ENCODE assay signal across 8 mouse cellular contexts in genomic region chr7:16476600-16476989, GRCm38 (mm10). TPM values are rescaled to one million over a fixed set of nuclear protein-coding genes. Genes with fewer than 3 reads are reported as not detected.
DNase-seq lines count a peak whose midpoint lies in the region; ATAC-seq and TF ChIP-seq lines count a peak whose summit lies in the region.

No protein-coding gene starts in this region.

- TF ChIP-seq CTCF in forebrain, postnatal 0 days (IDR thresholded peaks at IDR 0.05; ENCODE audit: low read depth), result no peak
- TF ChIP-seq CTCF in thymus, adult 2 months (IDR thresholded peaks at IDR 0.05; ENCODE audit: borderline replicate concordance, control insufficient read depth, extremely low read depth, insufficient read depth, low read length, poor library complexity), result no peak

- peak overlapping the region; percentile 32 for H3K4me3 ChIP-seq in forebrain, postnatal 0 days (ENCODE audit: low read depth, low read length)
- H3K4me3 ChIP-seq in stomach, embryonic 16.5 days (replicated peaks; ENCODE audit: low read length), result peak overlapping the region; percentile 39
- H3K4me3 ChIP-seq in thymus, adult 2 months (ENCODE audit: control insufficient read depth, insufficient read depth, low read length), result no peak overlapping the region

- peak overlapping the region; percentile 32; the same call in 1 of the 2 replicates for H3K9ac ChIP-seq in forebrain, postnatal 0 days
- no peak overlapping the region for H3K9ac ChIP-seq in stomach, embryonic 16.5 days (ENCODE audit: low read length)

- peaks cover 50% of the 10 kb centered on the region for H3K27me3 ChIP-seq in forebrain, postnatal 0 days (ENCODE audit: insufficient read depth, low read length)
- peaks cover 57% of the 10 kb centered on the region for H3K27me3 ChIP-seq in stomach, embryonic 16.5 days (ENCODE audit: control insufficient read depth, insufficient read depth, low read length)
- peaks cover 33% of the 10 kb centered on the region for H3K27me3 ChIP-seq in thymus, adult 2 months (ENCODE audit: control insufficient read depth, insufficient read depth, low read length)

- no peaks in the 10 kb centered on the region for H3K9me3 ChIP-seq in forebrain, postnatal 0 days (ENCODE audit: low read length)
- no peaks in the 10 kb centered on the region for H3K9me3 ChIP-seq in stomach, embryonic 16.5 days (replicated peaks; ENCODE audit: control insufficient read depth, low read length)

- ATAC-seq in forebrain, postnatal 0 days, result peak; percentile 19; the same call in 1 of the 2 replicates
- ATAC-seq in stomach, embryonic 16.5 days (ENCODE audit: insufficient read depth, low FRiP score), result 0 out of 2 replicates have a peak, but pooled peaks have one; percentile 12
- ATAC-seq in erythroid progenitor cell, adult 5-6 weeks (replicated peaks; ENCODE audit: low FRiP score, poor library complexity, severe bottlenecking), result no peak

- DNase-seq in ovary, postnatal 36 days (ENCODE audit: low spot score), result peak; percentile 31
- no peak for DNase-seq in ovary, postnatal 10 days (ENCODE audit: low spot score)
- no peak for DNase-seq in forebrain, postnatal 0 days
- peak; percentile 43 for DNase-seq in liver
- DNase-seq in spleen, postnatal 14 days (ENCODE audit: low spot score in 2 of 2), result no peak
- no peak for DNase-seq in thymus, adult 2 months

- no peak for TF ChIP-seq POLR2A in thymus, adult 2 months (IDR thresholded peaks at IDR 0.05; ENCODE audit: control insufficient read depth, extremely low read depth, insufficient read depth, low read length, poor library complexity)

- H3K36me3 ChIP-seq in forebrain, postnatal 0 days (ENCODE audit: insufficient read depth), result no peaks in the 10 kb centered on the region
- no peaks in the 10 kb centered on the region for H3K36me3 ChIP-seq in stomach, embryonic 16.5 days (ENCODE audit: control insufficient read depth, insufficient read depth, low read length)
- H3K36me3 ChIP-seq in thymus, adult 2 months (ENCODE audit: control insufficient read depth, insufficient read depth, low read length), result no peaks in the 10 kb centered on the region

- H3K27ac ChIP-seq in forebrain, postnatal 0 days (ENCODE audit: low read depth, low read length), result no peak overlapping the region
- H3K27ac ChIP-seq in stomach, embryonic 16.5 days (ENCODE audit: low read length), result no peak overlapping the region
- no peak overlapping the region for H3K27ac ChIP-seq in thymus, adult 2 months (ENCODE audit: control insufficient read depth, insufficient read depth, low read length)

- peaks cover 4% of the 10 kb centered on the region; the same call in 1 of the 2 replicates for H3K4me1 ChIP-seq in forebrain, postnatal 0 days (ENCODE audit: insufficient read depth)
- H3K4me1 ChIP-seq in stomach, embryonic 16.5 days (ENCODE audit: control insufficient read depth, insufficient read depth, low read length), result peaks cover 18% of the 10 kb centered on the region; the same call in 1 of the 2 replicates
- no peaks in the 10 kb centered on the region; the same call in 1 of the 2 replicates for H3K4me1 ChIP-seq in thymus, adult 2 months (replicated peaks; ENCODE audit: control insufficient read depth, insufficient read depth, low read length)

- WGBS in forebrain, postnatal 0 days, result 3% methylated on average over 34 of the region's 34 CpGs
- 2% methylated on average over 34 of the region's 34 CpGs for WGBS in stomach, embryonic 16.5 days
- 10% methylated on average over 32 of the region's 34 CpGs for WGBS in thymus, adult 2 months

- H3K4me2 ChIP-seq in forebrain, postnatal 0 days (ENCODE audit: low read depth), result peak overlapping the region; percentile 53
- peak overlapping the region; percentile 53 for H3K4me2 ChIP-seq in stomach, embryonic 16.5 days (ENCODE audit: low read depth, low read length)

RNA-seq across cellular contexts. Expression of gene Npas1, which starts 0.9 kb away (rescaled TPM):
- total RNA-seq in forebrain, postnatal 0 days (2014; rRNA removed), result 10.1 and 10.2 TPM in 2 replicates
- 12.6 and 14.7 TPM in 2 replicates for polyA plus RNA-seq in forebrain, postnatal 0 days (2015; fragmentation: Nextera tagmentation; extraction: Ambion mirVana)
- 0.19 and 0.26 TPM in 2 replicates for polyA plus RNA-seq in stomach, embryonic 16.5 days (2015; fragmentation: Nextera tagmentation; extraction: Ambion mirVana)
- total RNA-seq in erythroid progenitor cell, adult 5-6 weeks (2015; ENCODE audit: low replicate concordance), result not detected in 2 replicates
- total RNA-seq in erythroid progenitor cell, adult 5-6 weeks (2017; ENCODE audit: low replicate concordance), result not detected in 2 replicates
- 0.17 and 0.28 TPM in 2 replicates for polyA plus RNA-seq in thymus, adult 2 months (2012; rRNA removed)

RNA-seq across cellular contexts. Expression of gene Tmem160, which starts 24.0 kb away (rescaled TPM):
- 40.1 and 61.2 TPM in 2 replicates for total RNA-seq in forebrain, postnatal 0 days (2014; rRNA removed)
- polyA plus RNA-seq in forebrain, postnatal 0 days (2015; fragmentation: Nextera tagmentation; extraction: Ambion mirVana), result 105 and 130 TPM in 2 replicates
- 38.4 and 44.2 TPM in 2 replicates for polyA plus RNA-seq in stomach, embryonic 16.5 days (2015; fragmentation: Nextera tagmentation; extraction: Ambion mirVana)
- 6.8 and 8.0 TPM in 2 replicates for total RNA-seq in erythroid progenitor cell, adult 5-6 weeks (2015; ENCODE audit: low replicate concordance)
- total RNA-seq in erythroid progenitor cell, adult 5-6 weeks (2017; ENCODE audit: low replicate concordance), result 1.9 and 5.9 TPM in 2 replicates
- polyA plus RNA-seq in thymus, adult 2 months (2012; rRNA removed), result 225 and 228 TPM in 2 replicates

Comparison
In these comparisons a context has a peak if more than half of its experiments do, and no peak if none do; other contexts are left out.
1. DNase-seq: peak in ovary, postnatal 36 days (single experiment) and liver (single experiment); none in ovary, postnatal 10 days (single experiment), forebrain, postnatal 0 days (single experiment), spleen, postnatal 14 days (0 of 2) and thymus, adult 2 months (single experiment).
2. RNA of gene Npas1, which starts 0.9 kb away (polyA plus RNA-seq): 12.6 to 14.7 TPM in forebrain, postnatal 0 days; 0.17 to 0.28 TPM in thymus, adult 2 months and 0.19 to 0.26 TPM in stomach, embryonic 16.5 days; every median in the first group is over 10 times any median in the second.